13 mouse cellular contexts compared by ENCODE assay signal in genomic region chr4:117601338-117601776, GRCm38 (mm10). TPM values are rescaled to one million over a fixed set of nuclear protein-coding genes. Genes with fewer than 3 reads are reported as not detected.
A peak's percentile ranks its signal among the peaks of the same experiment; 100 is the strongest.
DNase-seq lines count a peak whose midpoint lies in the region; ATAC-seq lines count a peak whose summit lies in the region.
"Had no signal": no experiment of that assay in that cellular context is flagged by ENCODE, and none has a peak within 500 bp of the region (broad histone marks: within the 10 kb centered on the region; RNA-seq: fewer than 3 reads in every experiment).

No protein-coding gene starts in this region.

- H3K27ac ChIP-seq in midbrain, embryonic 11.5 days (ENCODE audit: low read depth, low read length) = no peak overlapping the region
- no peak overlapping the region for H3K27ac ChIP-seq in midbrain, embryonic 16.5 days (ENCODE audit: low read length)
- H3K27ac ChIP-seq in hindbrain, embryonic 15.5 days (replicated peaks) = no peak overlapping the region
- H3K27ac ChIP-seq: heart, embryonic 13.5 days; lung, embryonic 15.5 days had no signal

- no peak overlapping the region for H3K9ac ChIP-seq in midbrain, embryonic 11.5 days (ENCODE audit: low read length)
- H3K9ac ChIP-seq in midbrain, embryonic 16.5 days (ENCODE audit: low read depth, low read length) = no peak overlapping the region
- no peak overlapping the region for H3K9ac ChIP-seq in hindbrain, embryonic 15.5 days
- H3K9ac ChIP-seq: heart, embryonic 13.5 days; lung, embryonic 15.5 days had no signal

- no peaks in the 10 kb centered on the region for H3K27me3 ChIP-seq in midbrain, embryonic 11.5 days (ENCODE audit: control insufficient read depth, insufficient read depth, low read length)
- H3K27me3 ChIP-seq in midbrain, embryonic 16.5 days (ENCODE audit: control insufficient read depth, insufficient read depth, low read depth, low read length) = no peaks in the 10 kb centered on the region
- H3K27me3 ChIP-seq in hindbrain, embryonic 15.5 days = no peaks in the 10 kb centered on the region
- H3K27me3 ChIP-seq: heart, embryonic 13.5 days; lung, embryonic 15.5 days had no signal

- H3K4me1 ChIP-seq in midbrain, embryonic 11.5 days (ENCODE audit: control insufficient read depth, insufficient read depth, low read length) = peaks cover 18% of the 10 kb centered on the region
- peaks cover 36% of the 10 kb centered on the region for H3K4me1 ChIP-seq in midbrain, embryonic 16.5 days (ENCODE audit: control insufficient read depth, insufficient read depth, low read length)
- H3K4me1 ChIP-seq in hindbrain, embryonic 15.5 days (replicated peaks) = peaks cover 30% of the 10 kb centered on the region
- H3K4me1 ChIP-seq: lung, embryonic 15.5 days had no signal

- 21% methylated on average over 5 of the region's 5 CpGs for WGBS in midbrain, embryonic 11.5 days
- WGBS in midbrain, embryonic 16.5 days = 13% methylated on average over 5 of the region's 5 CpGs
- WGBS in hindbrain, embryonic 15.5 days = 17% methylated on average over 5 of the region's 5 CpGs

- no peaks in the 10 kb centered on the region for H3K36me3 ChIP-seq in midbrain, embryonic 11.5 days (ENCODE audit: control insufficient read depth, insufficient read depth, low read length)
- H3K36me3 ChIP-seq in midbrain, embryonic 16.5 days (ENCODE audit: control insufficient read depth, insufficient read depth, low read length) = peaks cover 6% of the 10 kb centered on the region; the same call in 1 of the 2 replicates
- peaks cover 14% of the 10 kb centered on the region for H3K36me3 ChIP-seq in hindbrain, embryonic 15.5 days

- H3K4me2 ChIP-seq in midbrain, embryonic 11.5 days = no peak overlapping the region
- H3K4me2 ChIP-seq in midbrain, embryonic 16.5 days (ENCODE audit: low read length) = no peak overlapping the region
- no peak overlapping the region for H3K4me2 ChIP-seq in hindbrain, embryonic 15.5 days
- H3K4me2 ChIP-seq: heart, embryonic 13.5 days; lung, embryonic 15.5 days had no signal

- H3K4me3 ChIP-seq in midbrain, embryonic 11.5 days (ENCODE audit: low read depth, low read length) = no peak overlapping the region
- no peak overlapping the region for H3K4me3 ChIP-seq in midbrain, embryonic 16.5 days (ENCODE audit: low read depth, low read length)
- H3K4me3 ChIP-seq in hindbrain, embryonic 15.5 days = no peak overlapping the region
- H3K4me3 ChIP-seq: heart, embryonic 13.5 days; lung, embryonic 15.5 days had no signal

- 0 out of 2 replicates have a peak, but pooled peaks have one; percentile 16 for ATAC-seq in midbrain, embryonic 11.5 days (ENCODE audit: low FRiP score)
- ATAC-seq in midbrain, embryonic 16.5 days = no peak
- 0 out of 2 replicates have a peak, but pooled peaks have one; percentile 52 for ATAC-seq in hindbrain, embryonic 15.5 days (ENCODE audit: low FRiP score, low read depth)

- peak; percentile 34 for DNase-seq in embryo, embryonic 11 days
- DNase-seq in embryo, embryonic 10 days (ENCODE audit: low spot score) = no peak
- no peak for DNase-seq in midbrain, embryonic 11.5 days (ENCODE audit: low spot score, missing footprints)
- peak; percentile 67 for DNase-seq in skeletal muscle tissue, adult 2 months (ENCODE audit: low read depth, low spot score)
- no peak for DNase-seq in layer of hippocampus, adult 9-11 months
- DNase-seq in layer of hippocampus, postnatal 36 days = no peak
- DNase-seq: adrenal gland, postnatal 36 days; cerebellum, adult 2 months; spleen, adult 18-20 months had no signal

- H3K9me3 ChIP-seq in midbrain, embryonic 11.5 days (ENCODE audit: control insufficient read depth, low read length) = no peaks in the 10 kb centered on the region
- no peaks in the 10 kb centered on the region for H3K9me3 ChIP-seq in midbrain, embryonic 16.5 days (replicated peaks; ENCODE audit: control insufficient read depth, low read length, poor library complexity, severe bottlenecking)
- no peaks in the 10 kb centered on the region for H3K9me3 ChIP-seq in hindbrain, embryonic 15.5 days
- H3K9me3 ChIP-seq: heart, embryonic 13.5 days; lung, embryonic 15.5 days had no signal

RNA-seq across cellular contexts. Expression of gene Eri3, which starts 51.2 kb away (rescaled TPM):
- 121 and 132 TPM in 2 replicates for polyA plus RNA-seq in midbrain, embryonic 11.5 days (2014; fragmentation: Nextera tagmentation; extraction: Ambion mirVana)
- polyA plus RNA-seq in midbrain, embryonic 16.5 days (2015; fragmentation: Nextera tagmentation; extraction: Ambion mirVana) = 256 and 282 TPM in 2 replicates
- polyA plus RNA-seq in hindbrain, embryonic 15.5 days (2015; fragmentation: Nextera tagmentation; extraction: Ambion mirVana) = 266 and 267 TPM in 2 replicates
- total RNA-seq in layer of hippocampus, postnatal 36 days (2021) = 100 to 1,000 TPM; 183 to 187 TPM

Comparison
In these comparisons a context has a peak if more than half of its experiments do, and no peak if none do; other contexts are left out.
1. DNase-seq: peak in embryo, embryonic 11 days (single experiment) and skeletal muscle tissue, adult 2 months (single experiment); none in embryo, embryonic 10 days (single experiment), midbrain, embryonic 11.5 days (single experiment), layer of hippocampus, adult 9-11 months (single experiment) and layer of hippocampus, postnatal 36 days (0 of 2).